Mouse (Mus musculus): Measurements from ENCODE around the gene Dyrk3.

The Dyrk3 gene

GRCm38 (mm10) chr1:131079762-131080161, 58.4 kb downstream of the Dyrk3 start:
- DNase-seq: no peak

GRCm38 (mm10) chr1:131078761-131079330, 59.3 kb downstream of the Dyrk3 start:
- no peak for DNase-seq
